Mouse (Mus musculus): ENCODE results near the gene Nosip. TPM values are rescaled to one million over a fixed set of nuclear protein-coding genes. Genes with fewer than 3 reads are reported as not detected.

Nosip gene
- total and polyA plus RNA-seq, 3 experiments: 72.4 to 86.8 (median 81.4) TPM

DNA sequence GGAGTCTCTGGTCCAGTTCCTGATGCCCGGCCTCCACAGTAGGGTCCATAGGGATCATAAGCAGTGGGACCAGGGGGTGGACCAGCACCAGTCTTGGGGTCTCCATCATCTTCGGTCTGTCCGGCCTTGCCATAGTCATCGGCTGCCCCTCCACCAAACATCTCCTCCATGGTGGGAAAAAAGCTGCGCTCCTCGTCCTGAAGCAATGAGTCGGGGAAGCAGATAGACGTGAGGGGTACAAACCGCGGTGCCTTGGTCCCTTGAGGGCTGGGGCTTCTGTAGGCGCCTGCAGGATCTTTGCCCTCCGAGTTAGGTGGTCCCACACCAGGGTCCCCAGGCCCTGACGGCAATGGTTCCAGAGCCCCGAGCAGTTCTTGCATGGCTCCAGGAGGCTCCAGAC, 14.7 kb upstream of the Nosip start (continued):
- TF ChIP-seq KAT2A (IDR thresholded peaks at IDR 0.05; ENCODE audit: insufficient replicate concordance, low read length): no peak
- no peak for TF ChIP-seq TCF12 (IDR thresholded peaks at IDR 0.05; ENCODE audit: low read depth, low read length)
- no peak for TF ChIP-seq POLR2A (IDR thresholded peaks at IDR 0.05; ENCODE audit: low read depth, low read length)
- TF ChIP-seq GABPA (IDR thresholded peaks at IDR 0.05; ENCODE audit: insufficient replicate concordance, low read depth, low read length): no peak

DNA sequence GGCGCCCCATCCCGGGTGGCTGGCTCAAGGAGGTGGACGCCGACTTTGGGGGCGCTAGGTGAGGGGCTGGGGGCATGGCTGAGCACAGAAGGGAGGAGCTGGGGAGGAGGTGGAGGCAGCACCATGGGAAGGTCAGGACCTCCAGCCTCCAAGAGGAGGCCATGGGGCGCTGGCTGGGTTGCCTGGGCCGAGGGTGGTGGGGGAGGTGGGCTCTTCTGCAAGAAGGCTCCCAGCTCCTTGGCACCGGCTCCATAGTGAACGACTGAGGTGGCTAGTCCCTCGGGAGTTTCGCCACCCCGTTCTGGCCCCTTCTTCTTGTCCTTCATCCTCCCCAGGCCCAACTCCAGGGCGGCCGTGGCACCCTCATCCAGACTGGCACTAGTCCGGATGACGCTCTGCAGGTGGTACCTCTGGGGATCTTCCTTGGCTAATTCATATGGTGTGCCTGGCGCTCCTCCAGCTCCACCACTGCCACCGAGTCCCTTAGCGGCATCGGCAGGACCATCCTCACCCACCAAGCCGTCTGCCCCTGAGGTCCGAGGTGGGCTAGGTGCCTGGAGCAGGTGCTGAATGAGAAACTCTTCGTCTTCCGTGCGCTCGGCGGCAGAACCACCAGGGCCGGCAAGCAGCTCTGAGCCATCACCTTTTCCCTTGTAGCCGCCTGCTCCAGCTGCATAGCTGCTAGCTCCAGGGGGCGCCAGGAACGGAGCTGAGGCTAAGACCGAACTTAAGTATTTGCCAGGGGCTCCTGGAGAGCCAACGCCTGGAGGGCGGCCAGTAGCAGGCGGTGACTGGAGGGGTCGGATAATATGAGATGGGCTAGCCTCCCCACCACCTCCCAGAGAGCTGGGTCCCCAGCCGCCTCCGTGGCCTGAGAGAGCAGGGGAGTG, 14.0 kb upstream of the Nosip start:
- no peak overlapping the region for H3K4me3 ChIP-seq (replicated peaks in 1 of 3; ENCODE audit: low read depth in 2 of 3, low read length in 2 of 3, poor library complexity in 1 of 3)

DNA sequence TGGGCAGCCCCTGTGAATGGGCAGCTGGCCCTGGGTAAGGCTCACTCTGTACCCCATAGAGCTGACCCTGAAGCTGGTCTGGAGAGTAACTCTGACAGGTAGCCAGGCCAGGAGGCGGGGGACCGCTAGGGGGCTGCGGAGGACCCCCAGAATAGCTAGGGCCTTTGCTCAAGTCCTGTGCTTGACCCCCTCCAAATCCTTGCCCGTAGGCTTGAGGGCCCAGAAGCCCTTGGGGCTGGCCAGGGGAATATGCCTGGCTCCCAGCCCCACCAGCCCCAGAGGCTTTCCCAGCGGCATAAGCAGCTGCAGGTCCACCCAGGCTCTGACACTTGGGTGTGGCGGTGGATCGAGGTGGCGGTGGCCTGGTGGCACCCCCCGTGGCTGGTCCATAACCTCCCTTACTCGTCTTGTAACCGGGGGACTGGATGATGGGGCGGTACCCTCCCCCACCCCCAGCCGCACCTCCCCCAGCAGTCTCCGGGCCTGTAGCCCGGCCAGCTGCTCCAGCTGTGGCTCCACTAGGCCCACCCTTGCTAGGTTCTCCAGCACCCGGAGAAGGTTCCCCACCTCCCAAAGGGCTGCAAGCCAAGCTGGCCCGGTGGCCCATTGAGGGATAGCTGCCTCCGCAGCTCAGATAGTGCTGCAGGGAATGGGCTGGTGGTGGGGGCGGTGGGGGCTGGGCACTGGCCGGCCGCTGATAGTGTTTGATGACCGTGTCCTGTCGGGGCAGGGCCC, 13.1 kb upstream of the Nosip start:
- Histone ChIP-seq H3K4me3 (replicated peaks in 1 of 3; ENCODE audit: low read depth in 2 of 3, low read length in 2 of 3, poor library complexity in 1 of 3) (no peak overlapping the region), H3K27ac (ENCODE audit: insufficient read depth, low read depth) (no peak overlapping the region), H3K4me1 (ENCODE audit: control insufficient read depth in 1 of 2, insufficient read depth in 2 of 2) (peaks cover 0 to 10% of the 10 kb centered on the region in 2 experiments; a peak in 2 of 4 replicates), H3K79me2 (replicated peaks; ENCODE audit: control insufficient read depth, extremely low read depth, insufficient read depth, poor library complexity, severe bottlenecking) (peaks cover 5% of the 10 kb centered on the region), H3K9ac (ENCODE audit: insufficient read depth, low read depth) (no peak overlapping the region), H3K9me3 (replicated peaks; ENCODE audit: low read length) (no peaks in the 10 kb centered on the region), H3K36me3 (replicated peaks in 1 of 2; ENCODE audit: control insufficient read depth in 1 of 2, insufficient read depth in 1 of 2, low read length in 1 of 2) (peaks cover 54 to 55% of the 10 kb centered on the region in 2 experiments), H3K4me2 (ENCODE audit: insufficient read depth, low read depth, poor library complexity, severe bottlenecking) (no peak overlapping the region), H3K27me3 (replicated peaks) (no peaks in the 10 kb centered on the region)
- in situ Hi-C loops (cut with MboI; ENCODE audit: low pct_ligation_motif_present, low pct_unique_long_range_greater_than_20kb, low sequenced_read_pairs): loop anchor here (5.0 kb wide), 1 partner anchor 62 kb away; the partner anchor contains the start of gene Prmt1
- dilution Hi-C loops (cut with MboI; ENCODE audit: extremely low pct_ligation_motif_present, extremely low pct_unique_long_range_greater_than_20kb, low sequenced_read_pairs): no loop called here
- DNase-seq (ENCODE audit: extremely low read depth): no peak
- TF ChIP-seq ELF1 (IDR thresholded peaks at IDR 0.05; ENCODE audit: low read depth, low read length): no peak
- TF ChIP-seq POLR2AphosphoS2 (IDR thresholded peaks at IDR 0.05; ENCODE audit: low read depth, low read length): no peak
- no peak for TF ChIP-seq ZMIZ1 (IDR thresholded peaks at IDR 0.05; ENCODE audit: low read depth, low read length)
- no peak for TF ChIP-seq JUND (conservative IDR thresholded peaks at IDR 0.05; ENCODE audit: low read depth, low read length)
- TF ChIP-seq ZKSCAN1 (IDR thresholded peaks at IDR 0.05; ENCODE audit: borderline replicate concordance, low read depth, low read length): no peak
- no peak for TF ChIP-seq ZC3H11A (IDR thresholded peaks at IDR 0.05; ENCODE audit: low read depth, low read length)
- TF ChIP-seq JUN (IDR thresholded peaks at IDR 0.05; ENCODE audit: insufficient read depth, low read depth, low read length): no peak
- no peak for TF ChIP-seq MAX (IDR thresholded peaks at IDR 0.05; ENCODE audit: low read length)
- TF ChIP-seq MAZ (IDR thresholded peaks at IDR 0.05; ENCODE audit: low read depth, low read length): no peak
- TF ChIP-seq CHD1 (IDR thresholded peaks at IDR 0.05; ENCODE audit: low read depth, low read length): no peak
- TF ChIP-seq GABPA (IDR thresholded peaks at IDR 0.05; ENCODE audit: insufficient replicate concordance, low read depth, low read length): no peak
- no peak for TF ChIP-seq MEF2A (IDR thresholded peaks at IDR 0.05; ENCODE audit: borderline replicate concordance, low read depth, low read length)
- TF ChIP-seq NELFE (IDR thresholded peaks at IDR 0.05; ENCODE audit: low read depth, low read length): no peak

More for the DNA sequence above, 14.0 kb upstream of the Nosip start:
- Histone ChIP-seq H3K36me3 (replicated peaks in 1 of 2; ENCODE audit: control insufficient read depth in 1 of 2, insufficient read depth in 1 of 2, low read length in 1 of 2) (peaks cover 61 to 62% of the 10 kb centered on the region in 2 experiments), H3K27ac (ENCODE audit: insufficient read depth, low read depth) (no peak overlapping the region), H3K79me2 (replicated peaks; ENCODE audit: control insufficient read depth, extremely low read depth, insufficient read depth, poor library complexity, severe bottlenecking) (peaks cover 5% of the 10 kb centered on the region), H3K9me3 (replicated peaks; ENCODE audit: low read length) (no peaks in the 10 kb centered on the region), H3K4me1 (ENCODE audit: control insufficient read depth in 1 of 2, insufficient read depth in 2 of 2) (peaks cover 0 to 10% of the 10 kb centered on the region in 2 experiments; a peak in 2 of 4 replicates), H3K27me3 (replicated peaks) (no peaks in the 10 kb centered on the region), H3K9ac (ENCODE audit: insufficient read depth, low read depth) (no peak overlapping the region), H3K4me2 (ENCODE audit: insufficient read depth, low read depth, poor library complexity, severe bottlenecking) (no peak overlapping the region)
- no peak for DNase-seq (ENCODE audit: extremely low read depth)
- dilution Hi-C loops (cut with MboI; ENCODE audit: extremely low pct_ligation_motif_present, extremely low pct_unique_long_range_greater_than_20kb, low sequenced_read_pairs): no loop called here
- TF ChIP-seq SMC3 (IDR thresholded peaks at IDR 0.05; ENCODE audit: low read depth, low read length) (no peak), MAX (IDR thresholded peaks at IDR 0.05; ENCODE audit: low read length) (no peak), HCFC1 (IDR thresholded peaks at IDR 0.05; ENCODE audit: low read depth, low read length) (no peak), CTCF (conservative IDR thresholded peaks at IDR 0.05 in 1 of 2, IDR thresholded peaks at IDR 0.05 in 1 of 2; ENCODE audit: low read depth in 2 of 2, low read length in 2 of 2) (no peak)
- in situ Hi-C loops (cut with MboI; ENCODE audit: low pct_ligation_motif_present, low pct_unique_long_range_greater_than_20kb, low sequenced_read_pairs): loop anchor here (5.0 kb wide), 1 partner anchor 61 kb away; the partner anchor contains the start of gene Prmt1

All from CH12.LX (cell line).